8 mouse cellular contexts compared by ENCODE assay signal in the genomic region with DNA sequence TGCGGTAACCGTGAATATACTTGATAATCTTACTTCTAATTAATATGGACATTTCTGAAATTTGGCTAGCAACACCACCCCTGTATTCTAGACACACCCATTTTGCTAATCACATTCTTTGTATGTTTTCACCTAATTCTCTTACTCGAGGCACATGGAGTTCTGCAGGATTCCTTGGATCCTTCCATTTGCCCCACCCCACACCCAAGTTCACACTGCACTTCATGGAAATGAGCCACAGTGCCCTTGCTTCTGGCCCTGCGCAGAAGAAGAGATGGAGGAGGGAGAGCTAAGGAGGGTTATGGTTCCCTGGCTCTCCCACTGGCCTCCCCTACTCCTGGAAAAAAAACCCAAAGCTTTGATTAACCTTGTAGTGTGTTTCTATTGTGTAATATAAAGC.
"Had no signal": no experiment of that assay in that cellular context is flagged by ENCODE, and none has a peak within 500 bp of the region (broad histone marks: within the 10 kb centered on the region; RNA-seq: fewer than 3 reads in every experiment).

No protein-coding gene starts in this region.

- DNase-seq: lung, adult 18-20 months; lung, embryonic 14.5 days; lung, postnatal 10 days; lung, postnatal 4 days; midbrain, embryonic 14.5 days; right cerebral cortex, postnatal 14 days; thymus, adult 2 months; thymus, postnatal 25 days had no signal
